Mouse (Mus musculus) small intestine, adult 2 months (tissue): ENCODE data around the gene Ceacam12.

Experiments used
- CTCF ChIP-seq: fragments of 200-500 bp; IDR thresholded peaks from 2 replicates; pipeline ENCODE4 v1.5.1; 2012; ENCODE audit warnings: low read depth, mild to moderate bottlenecking, control low read depth, inconsistent platforms, low read length, moderate library complexity, mixed read lengths; ENCODE audit not compliant: insufficient replicate concordance, insufficient read length; ENCODE audit errors: extremely low read depth
- POLR2A ChIP-seq: fragments of 200-500 bp; IDR thresholded peaks from 2 replicates; pipeline ENCODE4 v1.6.1; 2012; ENCODE audit warnings: low read depth, mild to moderate bottlenecking, control low read depth, inconsistent platforms, low read length, moderate library complexity

GRCm38 (mm10) chr7:18100785-18101184, 35.1 kb downstream of the Ceacam12 start:
- no peak for TF ChIP-seq CTCF
- TF ChIP-seq POLR2A = no peak
